Mouse (Mus musculus): ENCODE measurements at regions not wholly inside any gene's neighbourhood (a gene's known extent, or its start where the extent isn't known, plus 50 kb on each side); places are given as distances from the start of the nearest gene placed in this dataset.

DNA sequence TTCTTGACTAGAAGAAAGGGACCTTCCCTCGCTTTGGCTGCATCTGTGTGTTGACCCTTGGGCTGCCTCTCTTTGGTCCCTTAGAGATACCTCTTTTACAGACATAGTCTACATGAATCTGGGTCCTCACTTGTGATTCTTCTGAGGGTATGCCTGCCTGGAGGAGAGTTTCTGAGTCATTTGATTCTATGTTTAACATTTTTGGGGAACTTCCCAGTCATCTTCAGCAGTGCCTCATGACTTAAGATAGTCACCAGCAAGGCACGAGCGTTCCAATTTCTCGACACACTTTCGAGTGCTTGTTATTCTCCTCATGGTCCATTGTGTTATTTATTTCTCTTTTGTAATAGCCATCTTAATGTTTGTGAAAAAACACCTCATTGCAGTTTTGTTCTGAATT lies 549.4 kb upstream of the Gulo start:
- no peak overlapping the region for H3K4me2 ChIP-seq (replicated peaks; ENCODE audit: low read depth)
- no peaks in the 10 kb centered on the region for H3K4me1 ChIP-seq (replicated peaks; ENCODE audit: control insufficient read depth, insufficient read depth)
- H3K27ac ChIP-seq (replicated peaks) = no peak overlapping the region
- 82% methylated on average over 5 of the region's 5 CpGs for WGBS
- no peak for DNase-seq (ENCODE audit: low spot score)
- ATAC-seq (ENCODE audit: low FRiP score, low TSS enrichment) = no peak
- H3K4me3 ChIP-seq (ENCODE audit: low read depth, low read length) = no peak overlapping the region
- H3K36me3 ChIP-seq (ENCODE audit: control insufficient read depth, insufficient read depth, low read length) = no peaks in the 10 kb centered on the region
- no peak for TF ChIP-seq CTCF (IDR thresholded peaks at IDR 0.05; ENCODE audit: low read depth)
- TF ChIP-seq EP300 (optimal IDR thresholded peaks at IDR 0.05) = no peak
- H3K9me3 ChIP-seq (ENCODE audit: control insufficient read depth, low read length) = no peaks in the 10 kb centered on the region
- H3K9ac ChIP-seq (ENCODE audit: low read length) = no peak overlapping the region
- H3K27me3 ChIP-seq (ENCODE audit: control insufficient read depth, insufficient read depth, low read length) = no peaks in the 10 kb centered on the region

- ATAC-seq (ENCODE audit: low FRiP score, low TSS enrichment) (no peak), DNase-seq (ENCODE audit: low spot score) (no peak)
Measured at GRCm38 (mm10) chr14:66557631-66558030, 548.6 kb upstream of the Gulo start.

DNA sequence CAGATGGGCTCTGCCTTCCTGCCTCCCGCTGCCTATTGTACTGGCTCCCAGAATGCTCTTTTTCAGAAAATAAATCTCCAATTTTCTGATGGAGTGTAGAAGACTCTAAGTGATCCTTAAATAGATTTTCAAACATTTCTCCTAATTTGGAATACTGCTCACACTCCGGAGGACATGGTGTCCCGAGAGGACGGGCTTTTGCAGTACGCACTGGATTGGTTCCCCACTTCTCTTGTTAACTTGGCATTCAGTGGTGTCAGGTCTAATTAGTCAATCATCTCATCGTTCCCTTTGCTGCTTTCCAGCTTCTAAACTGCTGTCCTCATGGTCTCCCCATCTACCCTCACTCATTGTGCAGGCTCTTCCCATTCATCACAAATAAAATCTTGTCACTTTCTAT lies 529.5 kb upstream of the Gulo start:
- no peak overlapping the region for H3K9ac ChIP-seq (ENCODE audit: low read length)
- H3K27ac ChIP-seq (replicated peaks) = no peak overlapping the region
- no peaks in the 10 kb centered on the region for H3K4me1 ChIP-seq (replicated peaks; ENCODE audit: control insufficient read depth, insufficient read depth)
- H3K9me3 ChIP-seq (ENCODE audit: control insufficient read depth, low read length) = no peaks in the 10 kb centered on the region
- WGBS = 81% methylated on average over 6 of the region's 6 CpGs
- no peak overlapping the region for H3K4me2 ChIP-seq (replicated peaks; ENCODE audit: low read depth)
- no peak for ATAC-seq (ENCODE audit: low FRiP score, low TSS enrichment)
- TF ChIP-seq EP300 (optimal IDR thresholded peaks at IDR 0.05) = no peak
- DNase-seq (ENCODE audit: low spot score) = no peak
- H3K27me3 ChIP-seq (ENCODE audit: control insufficient read depth, insufficient read depth, low read length) = no peaks in the 10 kb centered on the region
- no peak overlapping the region for H3K4me3 ChIP-seq (ENCODE audit: low read depth, low read length)
- H3K36me3 ChIP-seq (ENCODE audit: control insufficient read depth, insufficient read depth, low read length) = no peaks in the 10 kb centered on the region

More at GRCm38 (mm10) chr14:66557631-66558030, 548.6 kb upstream of the Gulo start:
- TF ChIP-seq CTCF (IDR thresholded peaks at IDR 0.05; ENCODE audit: low read depth) (no peak), EP300 (optimal IDR thresholded peaks at IDR 0.05) (no peak)
- H3K4me1 ChIP-seq (replicated peaks; ENCODE audit: control insufficient read depth, insufficient read depth) = no peaks in the 10 kb centered on the region
- H3K4me2 ChIP-seq (replicated peaks; ENCODE audit: low read depth) = no peak overlapping the region
- no peaks in the 10 kb centered on the region for H3K27me3 ChIP-seq (ENCODE audit: control insufficient read depth, insufficient read depth, low read length)
- 60% methylated on average over 8 of the region's 8 CpGs for WGBS
- H3K9ac ChIP-seq (ENCODE audit: low read length) = no peak overlapping the region
- H3K9me3 ChIP-seq (ENCODE audit: control insufficient read depth, low read length) = no peaks in the 10 kb centered on the region
- no peak overlapping the region for H3K27ac ChIP-seq (replicated peaks)
- no peak overlapping the region for H3K4me3 ChIP-seq (ENCODE audit: low read depth, low read length)
- H3K36me3 ChIP-seq (ENCODE audit: control insufficient read depth, insufficient read depth, low read length) = no peaks in the 10 kb centered on the region

- no peak for DNase-seq (ENCODE audit: low spot score)
- H3K27ac ChIP-seq (replicated peaks) = no peak overlapping the region
- H3K9ac ChIP-seq (ENCODE audit: low read length) = no peak overlapping the region
- no peaks in the 10 kb centered on the region for H3K36me3 ChIP-seq (ENCODE audit: control insufficient read depth, insufficient read depth, low read length)
- no peaks in the 10 kb centered on the region for H3K27me3 ChIP-seq (ENCODE audit: control insufficient read depth, insufficient read depth, low read length)
- ATAC-seq (ENCODE audit: low FRiP score, low TSS enrichment) = no peak
- TF ChIP-seq CTCF (IDR thresholded peaks at IDR 0.05; ENCODE audit: low read depth) (no peak), EP300 (optimal IDR thresholded peaks at IDR 0.05) (no peak)
- H3K4me2 ChIP-seq (replicated peaks; ENCODE audit: low read depth) = no peak overlapping the region
- H3K4me3 ChIP-seq (ENCODE audit: low read depth, low read length) = no peak overlapping the region
- H3K9me3 ChIP-seq (ENCODE audit: control insufficient read depth, low read length) = no peaks in the 10 kb centered on the region
- 45% methylated on average over 1 of the region's 1 CpGs for WGBS
- no peaks in the 10 kb centered on the region for H3K4me1 ChIP-seq (replicated peaks; ENCODE audit: control insufficient read depth, insufficient read depth)
Measured at GRCm38 (mm10) chr14:66534671-66535070, 525.7 kb upstream of the Gulo start.

GRCm38 (mm10) chr14:66528135-66528534 lies 519.1 kb upstream of the Gulo start:
- ATAC-seq (ENCODE audit: low FRiP score, low TSS enrichment) (no peak), DNase-seq (ENCODE audit: low spot score) (no peak)
- Histone ChIP-seq H3K27me3 (ENCODE audit: control insufficient read depth, insufficient read depth, low read length) (no peaks in the 10 kb centered on the region), H3K4me1 (replicated peaks; ENCODE audit: control insufficient read depth, insufficient read depth) (no peaks in the 10 kb centered on the region), H3K9ac (ENCODE audit: low read length) (no peak overlapping the region), H3K4me2 (replicated peaks; ENCODE audit: low read depth) (no peak overlapping the region), H3K9me3 (ENCODE audit: control insufficient read depth, low read length) (no peaks in the 10 kb centered on the region), H3K36me3 (ENCODE audit: control insufficient read depth, insufficient read depth, low read length) (no peaks in the 10 kb centered on the region), H3K4me3 (ENCODE audit: low read depth, low read length) (no peak overlapping the region), H3K27ac (replicated peaks) (no peak overlapping the region)
- no peak for TF ChIP-seq CTCF (IDR thresholded peaks at IDR 0.05; ENCODE audit: low read depth)
- TF ChIP-seq EP300 (optimal IDR thresholded peaks at IDR 0.05) = no peak
- WGBS = 24% methylated on average over 5 of the region's 5 CpGs

DNA sequence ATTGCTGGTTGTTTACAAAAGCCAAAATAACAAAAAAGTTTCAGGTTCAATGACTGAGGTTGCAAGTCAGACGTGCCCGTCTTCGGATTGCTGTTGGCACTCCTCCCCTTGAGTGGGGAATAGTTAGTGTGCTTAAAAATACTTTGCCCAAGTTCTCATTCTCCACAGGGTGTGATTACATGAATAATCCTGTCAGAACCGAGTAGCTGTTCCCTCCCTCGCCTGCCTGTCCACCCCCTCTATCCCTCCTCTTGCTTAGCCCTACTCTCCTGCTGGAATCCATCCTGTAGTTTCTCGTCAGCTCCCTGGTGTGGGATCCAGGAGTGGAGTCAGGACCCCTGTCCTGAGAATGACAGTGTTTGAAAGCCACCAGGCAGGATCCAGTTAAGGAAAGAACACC lies 518.1 kb upstream of the Gulo start:
- no peaks in the 10 kb centered on the region for H3K36me3 ChIP-seq (ENCODE audit: control insufficient read depth, insufficient read depth, low read length)
- no peak overlapping the region for H3K4me2 ChIP-seq (replicated peaks; ENCODE audit: low read depth)
- DNase-seq (ENCODE audit: low spot score) = no peak
- no peaks in the 10 kb centered on the region for H3K4me1 ChIP-seq (replicated peaks; ENCODE audit: control insufficient read depth, insufficient read depth)
- no peak overlapping the region for H3K9ac ChIP-seq (ENCODE audit: low read length)
- H3K4me3 ChIP-seq (ENCODE audit: low read depth, low read length) = no peak overlapping the region
- WGBS = 51% methylated on average over 6 of the region's 6 CpGs
- H3K9me3 ChIP-seq (ENCODE audit: control insufficient read depth, low read length) = no peaks in the 10 kb centered on the region
- H3K27me3 ChIP-seq (ENCODE audit: control insufficient read depth, insufficient read depth, low read length) = no peaks in the 10 kb centered on the region
- no peak for ATAC-seq (ENCODE audit: low FRiP score, low TSS enrichment)
- no peak overlapping the region for H3K27ac ChIP-seq (replicated peaks)
- TF ChIP-seq EP300 (optimal IDR thresholded peaks at IDR 0.05) = no peak
- TF ChIP-seq CTCF (IDR thresholded peaks at IDR 0.05; ENCODE audit: low read depth) = no peak
